ENCODE assay signal across 27 mouse cellular contexts in genomic region chr9:32724131-32724825, GRCm38 (mm10).
A peak's percentile ranks its signal among the peaks of the same experiment; 100 is the strongest.
DNase-seq lines count a peak whose midpoint lies in the region; ATAC-seq and TF ChIP-seq lines count a peak whose summit lies in the region.
"Had no signal": no experiment of that assay in that cellular context is flagged by ENCODE, and none has a peak within 500 bp of the region (broad histone marks: within the 10 kb centered on the region; RNA-seq: fewer than 3 reads in every experiment).

No protein-coding gene starts in this region.

- no peak overlapping the region for H3K9ac ChIP-seq in heart, postnatal 0 days (replicated peaks; ENCODE audit: low read depth, low read length)
- H3K9ac ChIP-seq: embryonic facial prominence, embryonic 12.5 days; embryonic facial prominence, embryonic 15.5 days; forebrain, postnatal 0 days; hindbrain, embryonic 14.5 days had no signal

- ATAC-seq in heart, postnatal 0 days (ENCODE audit: insufficient read depth, low read depth): no peak
- ATAC-seq: forebrain, embryonic 14.5 days; forebrain, postnatal 0 days; hindbrain, postnatal 0 days; Patski had no signal

- H3K4me3 ChIP-seq in gastrocnemius, adult 2 months: no peak overlapping the region
- no peak overlapping the region for H3K4me3 ChIP-seq in heart, postnatal 0 days (ENCODE audit: low read depth, low read length)
- no peak overlapping the region for H3K4me3 ChIP-seq in spleen, adult 2 months (ENCODE audit: extremely low read depth, insufficient read depth, insufficient read length)
- no peak overlapping the region for H3K4me3 ChIP-seq in limb, embryonic 10.5 days
- H3K4me3 ChIP-seq: embryonic facial prominence, embryonic 12.5 days; embryonic facial prominence, embryonic 15.5 days had no signal

- 60% methylated on average over 7 of the region's 7 CpGs for whole genome bisulfite sequencing in heart, postnatal 0 days
- WGBS in spleen, adult 2 months: 72% methylated on average over 7 of the region's 7 CpGs
- 86% methylated on average over 7 of the region's 7 CpGs for WGBS in limb, embryonic 10.5 days

- H3K4me1 ChIP-seq in heart, postnatal 0 days (ENCODE audit: control insufficient read depth, insufficient read depth): peaks cover 21% of the 10 kb centered on the region
- H3K4me1 ChIP-seq in spleen, adult 2 months (ENCODE audit: control insufficient read depth, insufficient read depth, insufficient read length): peaks cover 44% of the 10 kb centered on the region
- H3K4me1 ChIP-seq in limb, embryonic 10.5 days: peaks cover 52% of the 10 kb centered on the region

- H3K27ac ChIP-seq in gastrocnemius, adult 2 months: 0 out of 2 replicates have a peak overlapping the region, but pooled peaks have one; percentile 6
- H3K27ac ChIP-seq in heart, postnatal 0 days (ENCODE audit: low read depth): 0 out of 2 replicates have a peak overlapping the region, but pooled peaks have one; percentile 4
- H3K27ac ChIP-seq in spleen, adult 2 months (ENCODE audit: insufficient read depth, low read length): peak overlapping the region; percentile 24
- H3K27ac ChIP-seq in limb, embryonic 10.5 days: peak overlapping the region; percentile 50
- H3K27ac ChIP-seq: embryonic facial prominence, embryonic 12.5 days; embryonic facial prominence, embryonic 15.5 days; hindbrain, embryonic 14.5 days; hindbrain, postnatal 0 days had no signal

- TF ChIP-seq CTCF in gastrocnemius, adult 2 months (IDR thresholded peaks at IDR 0.05): no peak
- no peak for TF ChIP-seq CTCF in heart, postnatal 0 days (IDR thresholded peaks at IDR 0.05; ENCODE audit: low read depth)
- no peak for TF ChIP-seq CTCF in spleen, adult 2 months (IDR thresholded peaks at IDR 0.05; ENCODE audit: extremely low read depth, insufficient read depth, insufficient read length, insufficient replicate concordance)

- TF ChIP-seq EP300 in heart, postnatal 0 days (IDR thresholded peaks at IDR 0.05; ENCODE audit: low read depth): no peak

- DNase-seq in gastrocnemius, adult 2 months: no peak
- no peak for DNase-seq in gastrocnemius, postnatal 10 days
- DNase-seq in heart, postnatal 0 days (ENCODE audit: low spot score): no peak
- no peak for DNase-seq in heart, postnatal 25 days (ENCODE audit: low spot score)
- no peak for DNase-seq in spleen, adult 2 months (ENCODE audit: low read depth in 1 of 2, low spot score in 2 of 2)
- no peak for DNase-seq in spleen, adult 18-20 months
- no peak for DNase-seq in limb, embryonic 10.5 days (ENCODE audit: low spot score)
- DNase-seq in liver: no peak
- DNase-seq: adrenal gland, adult 2 months; adrenal gland, postnatal 14 days; cerebellum, adult 11 months; cerebellum, adult 2 months; cerebellum, adult 9-11 months; cerebellum, postnatal 25 days; forebrain, postnatal 0 days; gastrocnemius, postnatal 36 days; heart, postnatal 10 days; heart, postnatal 4 days had no signal

- no peaks in the 10 kb centered on the region for H3K27me3 ChIP-seq in heart, postnatal 0 days (ENCODE audit: control insufficient read depth, insufficient read depth, low read length)
- H3K27me3 ChIP-seq in spleen, adult 2 months (ENCODE audit: control insufficient read depth, insufficient read depth, low read length): no peaks in the 10 kb centered on the region
- H3K27me3 ChIP-seq in limb, embryonic 10.5 days (ENCODE audit: low read depth, poor library complexity, severe bottlenecking): no peaks in the 10 kb centered on the region
- H3K27me3 ChIP-seq: CH12.LX; embryonic facial prominence, embryonic 12.5 days; embryonic facial prominence, embryonic 15.5 days; Patski had no signal

- H3K4me2 ChIP-seq in heart, postnatal 0 days (ENCODE audit: low read depth, low read length): no peak overlapping the region
- H3K4me2 ChIP-seq: embryonic facial prominence, embryonic 12.5 days; embryonic facial prominence, embryonic 15.5 days; heart, embryonic 11.5 days; hindbrain, embryonic 14.5 days had no signal

- peaks cover 12% of the 10 kb centered on the region for H3K36me3 ChIP-seq in heart, postnatal 0 days (replicated peaks; ENCODE audit: control insufficient read depth, insufficient read depth, low read length)
- H3K36me3 ChIP-seq in spleen, adult 2 months (ENCODE audit: control insufficient read depth, insufficient read depth, low read length): peaks cover 23% of the 10 kb centered on the region
- peaks cover 24% of the 10 kb centered on the region for H3K36me3 ChIP-seq in limb, embryonic 10.5 days
- H3K36me3 ChIP-seq: embryonic facial prominence, embryonic 15.5 days; G1E had no signal

- intact Hi-C loops in gastrocnemius, adult 2 months (cut with DNase I): no loop called here
- intact Hi-C loops in heart, postnatal 25 days (cut with DNase I): no loop called here

- TF ChIP-seq POLR2A in spleen, adult 2 months (IDR thresholded peaks at IDR 0.05; ENCODE audit: low read depth, low read length): no peak

- H3K9me3 ChIP-seq in heart, postnatal 0 days (replicated peaks; ENCODE audit: control insufficient read depth, low read length): no peaks in the 10 kb centered on the region
- no peaks in the 10 kb centered on the region for H3K9me3 ChIP-seq in limb, embryonic 10.5 days (replicated peaks)
- H3K9me3 ChIP-seq: embryonic facial prominence, embryonic 12.5 days; embryonic facial prominence, embryonic 15.5 days; G1E had no signal
